Mouse (Mus musculus) kidney, embryonic 15.5 days (tissue): Measurements from ENCODE around the gene Lat2. TPM values are rescaled to one million over a fixed set of nuclear protein-coding genes. Genes with fewer than 3 reads are reported as not detected.

ENCODE experiments used
- ATAC-seq: fragments of 200-750 bp; cut with Nextera tagmentation; replicated peaks from 2 replicates; pipeline ENCODE4 v1.8.0; 2017; ENCODE audit warnings: moderate TSS enrichment; ENCODE audit not compliant: low FRiP score
- H3K27ac ChIP-seq: fragments of 300-500 bp; sonication (generic); 2 replicates; pipeline ENCODE4 v1.5.1; 2015; ENCODE audit warnings: mild to moderate bottlenecking, inconsistent platforms
- H3K27me3 ChIP-seq: fragments of 300-500 bp; sonication (generic); 2 replicates; pipeline ENCODE4 v1.6.1; 2015; ENCODE audit warnings: inconsistent platforms
- H3K36me3 ChIP-seq: fragments of 300-500 bp; sonication (generic); 2 replicates; pipeline ENCODE4 v1.6.1; 2015; ENCODE audit warnings: inconsistent platforms
- H3K4me1 ChIP-seq: fragments of 300-500 bp; sonication (generic); 2 replicates; pipeline ENCODE4 v1.6.1; 2015; ENCODE audit warnings: inconsistent platforms
- H3K4me2 ChIP-seq: fragments of 300-500 bp; sonication (generic); 2 replicates; pipeline ENCODE4 v1.6.1; 2015; ENCODE audit warnings: moderate library complexity, mild to moderate bottlenecking, inconsistent platforms
- H3K4me3 ChIP-seq: fragments of 300-500 bp; sonication (generic); replicated peaks from 2 replicates; pipeline ENCODE4 v1.5.1; 2015; ENCODE audit warnings: mild to moderate bottlenecking, inconsistent platforms
- H3K9ac ChIP-seq: fragments of 300-500 bp; sonication (generic); 2 replicates; pipeline ENCODE4 v1.6.1; 2015; ENCODE audit warnings: mild to moderate bottlenecking, inconsistent platforms
- H3K9me3 ChIP-seq: fragments of 300-500 bp; sonication (generic); replicated peaks from 2 replicates; pipeline ENCODE4 v1.6.1; 2016; ENCODE audit warnings: inconsistent platforms
- WGBS: fragments of 180-500 bp; shearing (Covaris S2); methylation state at CpG from one replicate; pipeline ENCODE4 v1.1.7; 2015; ENCODE audit warnings: mixed read lengths; 5-methylcytosine and 5-hydroxymethylcytosine counted together
- polyA plus RNA-seq: library from polyadenylated mRNA; unstranded; fragments of >200 nt; fragmentation: Nextera tagmentation; extraction: Ambion mirVana; gene quantifications from 2 replicates; pipeline ENCODE4 v1.2.1, GENCODE M21; 2015

Lat2 gene
- polyA plus RNA-seq, 1 experiment from 2014 or later, result 3.2 TPM

GRCm38 (mm10) chr5:134582221-134582907, 32.5 kb downstream of the Lat2 start:
- Histone ChIP-seq H3K9me3 (no peaks in the 10 kb centered on the region), H3K9ac (peak overlapping the region; percentile 82), H3K27me3 (no peaks in the 10 kb centered on the region), H3K36me3 (peaks cover 11% of the 10 kb centered on the region), H3K4me3 (peak overlapping the region; percentile 78), H3K4me2 (peak overlapping the region; percentile 78), H3K4me1 (peaks cover 13% of the 10 kb centered on the region), H3K27ac (peak overlapping the region; percentile 48; the same call in 1 of the 2 replicates)
- peak; percentile 94 for ATAC-seq
- 7% methylated on average over 28 of the region's 30 CpGs for WGBS

GRCm38 (mm10) chr5:134581146-134581545, 33.7 kb downstream of the Lat2 start, which contains the start of gene Rfc2:
Gene Rfc2 (plus strand): TSS chr5:134581366.
- Histone ChIP-seq H3K4me2 (no peak within 1 kb of the TSS), H3K36me3 (no peaks in the 10 kb centered on the region), H3K27me3 (no peaks in the 10 kb centered on the region), H3K27ac (peak within 1 kb of the TSS; percentile 2), H3K4me3 (0 out of 2 replicates have a peak within 1 kb of the TSS, but pooled peaks have one; percentile 78), H3K4me1 (peaks cover 13% of the 10 kb centered on the region), H3K9me3 (no peaks in the 10 kb centered on the region), H3K9ac (0 out of 2 replicates have a peak within 1 kb of the TSS, but pooled peaks have one; percentile 2)
- no peak for ATAC-seq
- WGBS, result 57% methylated on average over 5 of the region's 5 CpGs

GRCm38 (mm10) chr5:134579135-134579534, 35.7 kb downstream of the Lat2 start:
- Histone ChIP-seq H3K27ac (no peak overlapping the region), H3K27me3 (no peaks in the 10 kb centered on the region), H3K4me2 (no peak overlapping the region), H3K9ac (no peak overlapping the region), H3K9me3 (no peaks in the 10 kb centered on the region), H3K4me3 (no peak overlapping the region), H3K36me3 (no peaks in the 10 kb centered on the region), H3K4me1 (peaks cover 12% of the 10 kb centered on the region)
- 65% methylated on average over 3 of the region's 3 CpGs for whole genome bisulfite sequencing
- no peak for ATAC-seq

- WGBS, result 81% methylated on average over 7 of the region's 7 CpGs
- Histone ChIP-seq H3K4me3 (no peak overlapping the region), H3K27me3 (no peaks in the 10 kb centered on the region), H3K9ac (no peak overlapping the region), H3K9me3 (no peaks in the 10 kb centered on the region), H3K36me3 (no peaks in the 10 kb centered on the region), H3K4me1 (peaks cover 7% of the 10 kb centered on the region), H3K27ac (no peak overlapping the region), H3K4me2 (no peak overlapping the region)
- no peak for ATAC-seq
Measured at GRCm38 (mm10) chr5:134577534-134577933, 37.3 kb downstream of the Lat2 start.

GRCm38 (mm10) chr5:134576517-134577220, 38.2 kb downstream of the Lat2 start:
- no peak overlapping the region for H3K4me3 ChIP-seq
- ATAC-seq, result no peak
- H3K4me2 ChIP-seq, result no peak overlapping the region
- H3K36me3 ChIP-seq, result no peaks in the 10 kb centered on the region
- no peaks in the 10 kb centered on the region for H3K9me3 ChIP-seq
- no peaks in the 10 kb centered on the region for H3K27me3 ChIP-seq
- peaks cover 13% of the 10 kb centered on the region for H3K4me1 ChIP-seq
- H3K27ac ChIP-seq, result no peak overlapping the region
- WGBS, result 74% methylated on average over 14 of the region's 14 CpGs
- H3K9ac ChIP-seq, result no peak overlapping the region

- H3K4me1 ChIP-seq, result peaks cover 13% of the 10 kb centered on the region
- WGBS, result 94% methylated on average over 5 of the region's 5 CpGs
- H3K27me3 ChIP-seq, result no peaks in the 10 kb centered on the region
- no peaks in the 10 kb centered on the region for H3K9me3 ChIP-seq
- H3K4me3 ChIP-seq, result no peak overlapping the region
- H3K27ac ChIP-seq, result no peak overlapping the region
- no peak overlapping the region for H3K9ac ChIP-seq
- ATAC-seq, result no peak
- H3K36me3 ChIP-seq, result no peaks in the 10 kb centered on the region
- H3K4me2 ChIP-seq, result no peak overlapping the region
Measured at GRCm38 (mm10) chr5:134575833-134576232, 39.0 kb downstream of the Lat2 start.

GRCm38 (mm10) chr5:134572508-134573214, 42.2 kb downstream of the Lat2 start:
- WGBS, result 31% methylated on average over 10 of the region's 10 CpGs
- ATAC-seq, result no peak
- Histone ChIP-seq H3K9me3 (no peaks in the 10 kb centered on the region), H3K4me1 (peaks cover 31% of the 10 kb centered on the region), H3K27ac (peak overlapping the region; percentile 94), H3K36me3 (no peaks in the 10 kb centered on the region), H3K27me3 (no peaks in the 10 kb centered on the region), H3K4me3 (peak overlapping the region; percentile 52), H3K9ac (peak overlapping the region; percentile 35), H3K4me2 (peak overlapping the region; percentile 77)

GRCm38 (mm10) chr5:134571730-134572507, 42.9 kb downstream of the Lat2 start:
- ATAC-seq, result peak; percentile 63
- H3K9ac ChIP-seq, result peak overlapping the region; percentile 35
- peaks cover 31% of the 10 kb centered on the region for H3K4me1 ChIP-seq
- no peaks in the 10 kb centered on the region for H3K27me3 ChIP-seq
- H3K4me3 ChIP-seq, result peak overlapping the region; percentile 52
- H3K27ac ChIP-seq, result peak overlapping the region; percentile 94
- 2% methylated on average over 23 of the region's 23 CpGs for WGBS
- no peaks in the 10 kb centered on the region for H3K36me3 ChIP-seq
- H3K4me2 ChIP-seq, result peak overlapping the region; percentile 77
- H3K9me3 ChIP-seq, result no peaks in the 10 kb centered on the region

- Histone ChIP-seq H3K27ac (peak overlapping the region; percentile 92), H3K36me3 (no peaks in the 10 kb centered on the region), H3K4me3 (no peak overlapping the region), H3K4me1 (peaks cover 31% of the 10 kb centered on the region), H3K4me2 (no peak overlapping the region), H3K9me3 (no peaks in the 10 kb centered on the region), H3K9ac (no peak overlapping the region), H3K27me3 (no peaks in the 10 kb centered on the region)
- ATAC-seq, result peak; percentile 73; the same call in 1 of the 2 replicates
- WGBS, result 35% methylated on average over 8 of the region's 8 CpGs
Measured at GRCm38 (mm10) chr5:134568964-134569491, 45.8 kb downstream of the Lat2 start.

- H3K9me3 ChIP-seq, result no peaks in the 10 kb centered on the region
- ATAC-seq, result no peak
- WGBS, result 78% methylated on average over 3 of the region's 3 CpGs
Measured at GRCm38 (mm10) chr5:134568030-134568429, 46.8 kb downstream of the Lat2 start.

GRCm38 (mm10) chr5:134567445-134567844, 47.4 kb downstream of the Lat2 start:
- no peak overlapping the region for H3K4me2 ChIP-seq
- WGBS, result 92% methylated on average over 4 of the region's 4 CpGs
- H3K4me3 ChIP-seq, result no peak overlapping the region
- H3K9me3 ChIP-seq, result no peaks in the 10 kb centered on the region
- peaks cover 23% of the 10 kb centered on the region for H3K4me1 ChIP-seq
- H3K27me3 ChIP-seq, result no peaks in the 10 kb centered on the region
- H3K9ac ChIP-seq, result no peak overlapping the region
- no peaks in the 10 kb centered on the region for H3K36me3 ChIP-seq
- no peak overlapping the region for H3K27ac ChIP-seq
- ATAC-seq, result no peak

More at GRCm38 (mm10) chr5:134568030-134568429, 46.8 kb downstream of the Lat2 start:
- H3K27ac ChIP-seq, result peak overlapping the region; percentile 92
- no peaks in the 10 kb centered on the region for H3K36me3 ChIP-seq
- H3K4me2 ChIP-seq, result no peak overlapping the region
- H3K27me3 ChIP-seq, result no peaks in the 10 kb centered on the region
- no peak overlapping the region for H3K4me3 ChIP-seq
- no peak overlapping the region for H3K9ac ChIP-seq
- H3K4me1 ChIP-seq, result peaks cover 29% of the 10 kb centered on the region
